Mouse (Mus musculus) E14TG2a.4 (cell line): ENCODE measurements around the gene Zc2hc1c.
"Not testable (repeated sequence)": the region's sequence is repeated elsewhere in the genome, so short reads cannot be mapped to it uniquely, and the experiment has no call there.

Experiments used
- H3K27me3 ChIP-seq: 2 replicates; pipeline ENCODE4 v1.6.1; 2014; ENCODE audit warnings: low read length, control low read depth; ENCODE audit not compliant: insufficient read depth
- H3K36me3 ChIP-seq: 2 replicates; pipeline ENCODE4 v1.6.1; 2014; ENCODE audit warnings: low read length, control low read depth; ENCODE audit not compliant: insufficient read depth
- H3K4me1 ChIP-seq: replicated peaks from 2 replicates; pipeline ENCODE4 v1.6.1; 2014; ENCODE audit warnings: low read depth, low read length, control low read depth
- H3K4me3 ChIP-seq: replicated peaks from 2 replicates; pipeline ENCODE4 v1.5.1; 2014; ENCODE audit warnings: mild to moderate bottlenecking, low read length
- H3K9me3 ChIP-seq: 2 replicates; pipeline ENCODE4 v1.6.1; 2014; ENCODE audit warnings: low read length, control low read depth
- CTCF ChIP-seq: conservative IDR thresholded peaks from 2 replicates; pipeline ENCODE4 v1.5.1; 2014; ENCODE audit warnings: low read length
- NANOG ChIP-seq: IDR thresholded peaks from 2 replicates; pipeline ENCODE4 v1.6.1; 2014; ENCODE audit warnings: borderline replicate concordance, low read length, mixed read lengths
- POU5F1 ChIP-seq: IDR thresholded peaks from 2 replicates; pipeline ENCODE4 v1.6.1; 2014; ENCODE audit warnings: low read length, borderline replicate concordance

Gene Zc2hc1c

DNA sequence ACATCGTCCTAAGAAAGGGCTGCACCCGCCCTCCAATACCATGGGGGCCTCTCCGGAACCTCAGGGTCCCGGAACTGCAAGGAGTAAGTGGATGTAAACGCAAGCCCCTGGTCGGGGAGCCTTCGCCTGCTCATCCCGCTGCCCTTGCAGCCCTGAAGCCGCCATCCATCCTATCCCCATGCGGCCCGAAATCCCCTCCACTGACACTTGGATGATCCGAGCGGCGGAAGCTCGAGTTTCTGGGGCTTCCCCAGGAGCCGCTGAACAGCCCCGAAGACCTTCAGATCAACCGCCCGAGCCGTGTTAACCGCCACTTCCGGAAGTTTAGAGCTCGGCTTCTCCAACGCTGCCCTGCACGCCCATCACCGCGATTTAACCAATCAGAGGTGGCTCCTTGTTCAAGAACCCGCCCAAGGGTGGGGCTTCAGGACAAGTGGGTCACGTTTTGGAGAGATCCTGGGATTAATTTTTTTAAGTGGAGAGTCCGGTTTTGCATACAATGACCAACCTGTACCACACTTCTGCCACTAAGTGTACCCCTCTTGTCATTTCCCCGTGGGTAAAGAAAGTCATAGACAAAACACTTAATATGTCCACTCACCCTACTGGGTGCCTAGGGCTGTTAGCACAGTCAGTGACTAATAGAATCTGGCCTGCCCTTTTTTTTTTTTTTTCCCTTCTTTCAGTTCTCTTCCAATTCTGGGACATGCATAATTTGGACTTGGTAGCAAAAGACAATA, 8.1 kb upstream of the Zc2hc1c start:
- TF ChIP-seq NANOG (no peak), POU5F1 (no peak), CTCF (no peak)
- no peaks in the 10 kb centered on the region for H3K27me3 ChIP-seq
- peaks cover 33% of the 10 kb centered on the region for H3K36me3 ChIP-seq
- peak overlapping the region; percentile 90 for H3K4me3 ChIP-seq
- no peaks in the 10 kb centered on the region for H3K9me3 ChIP-seq
- H3K4me1 ChIP-seq: peaks cover 47% of the 10 kb centered on the region

DNA sequence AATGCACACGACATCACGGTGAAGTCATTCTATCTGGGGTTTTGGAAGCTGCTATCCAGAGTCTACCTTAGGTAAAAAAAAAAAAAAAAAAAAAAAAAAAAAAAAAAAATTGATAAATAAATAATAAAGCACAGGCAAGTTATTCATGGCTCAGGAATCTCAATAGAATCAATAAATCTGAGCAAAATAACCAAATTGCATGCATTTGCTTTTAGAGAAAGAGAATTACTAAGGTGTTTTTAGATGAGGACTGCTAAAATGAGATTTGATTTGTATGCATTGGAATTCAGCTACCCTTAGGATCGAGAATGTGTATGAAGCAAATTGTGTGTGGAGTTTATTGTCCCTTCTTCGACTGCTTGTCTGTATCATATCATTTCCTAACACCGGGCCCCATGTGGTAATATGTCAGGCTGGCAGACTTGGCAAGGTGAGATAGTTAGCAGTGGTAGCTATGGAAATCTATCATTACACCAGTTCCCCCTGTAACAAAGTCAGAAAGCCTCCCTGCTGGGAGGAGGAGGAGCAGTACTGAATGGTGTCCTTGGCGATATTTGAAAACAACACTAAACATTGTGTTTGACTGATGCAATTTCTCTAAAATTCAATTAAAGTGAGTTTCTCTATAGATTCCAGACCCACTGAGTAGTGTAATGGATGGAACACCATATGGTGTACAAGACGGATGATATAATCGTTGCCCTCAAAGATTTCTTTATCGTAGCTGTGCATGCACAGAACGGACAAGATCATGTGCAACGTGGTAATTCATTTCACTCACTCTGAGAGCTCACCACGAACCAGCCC, 7.3 kb upstream of the Zc2hc1c start:
- Histone ChIP-seq H3K27me3 (0 out of 2 replicates have a peak, but pooled peaks cover under 1% of the 10 kb centered on the region), H3K4me1 (peaks cover 41% of the 10 kb centered on the region), H3K9me3 (no peaks in the 10 kb centered on the region), H3K4me3 (peak overlapping the region; percentile 90), H3K36me3 (peaks cover 28% of the 10 kb centered on the region)
- TF ChIP-seq POU5F1 (no peak), NANOG (no peak), CTCF (no peak)

DNA sequence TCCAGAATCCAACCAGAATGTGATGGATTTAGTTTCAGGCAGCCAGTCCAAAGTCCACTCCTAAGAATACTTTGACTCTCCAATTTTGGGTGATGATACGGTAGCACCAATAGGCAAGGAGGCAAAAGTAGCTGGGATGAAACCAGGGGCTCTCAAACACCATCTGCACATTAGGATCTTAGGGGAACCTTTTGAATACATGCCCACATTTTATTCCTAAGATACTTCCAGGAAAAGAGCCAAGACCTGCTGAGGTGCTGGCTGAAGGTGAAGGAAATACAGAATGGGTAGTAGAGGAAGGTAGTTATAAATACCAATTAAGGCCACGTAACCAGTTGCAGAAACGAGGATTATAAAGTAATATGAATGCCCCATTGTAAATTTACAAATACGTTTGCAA, 6.6 kb upstream of the Zc2hc1c start:
- not testable (repeated sequence) for H3K4me3 ChIP-seq, H3K27me3 ChIP-seq, H3K9me3 ChIP-seq
- H3K4me1 ChIP-seq: peaks cover 36% of the 10 kb centered on the region
- H3K36me3 ChIP-seq: peaks cover 20% of the 10 kb centered on the region

GRCm38 (mm10) chr12:85284331-85284730, 4.1 kb upstream of the Zc2hc1c start:
- Histone ChIP-seq H3K27me3 (peaks cover 10% of the 10 kb centered on the region), H3K36me3 (no peaks in the 10 kb centered on the region), H3K4me1 (peaks cover 35% of the 10 kb centered on the region), H3K4me3 (no peak overlapping the region), H3K9me3 (no peaks in the 10 kb centered on the region)
- TF ChIP-seq POU5F1 (no peak), NANOG (no peak), CTCF (no peak)

DNA sequence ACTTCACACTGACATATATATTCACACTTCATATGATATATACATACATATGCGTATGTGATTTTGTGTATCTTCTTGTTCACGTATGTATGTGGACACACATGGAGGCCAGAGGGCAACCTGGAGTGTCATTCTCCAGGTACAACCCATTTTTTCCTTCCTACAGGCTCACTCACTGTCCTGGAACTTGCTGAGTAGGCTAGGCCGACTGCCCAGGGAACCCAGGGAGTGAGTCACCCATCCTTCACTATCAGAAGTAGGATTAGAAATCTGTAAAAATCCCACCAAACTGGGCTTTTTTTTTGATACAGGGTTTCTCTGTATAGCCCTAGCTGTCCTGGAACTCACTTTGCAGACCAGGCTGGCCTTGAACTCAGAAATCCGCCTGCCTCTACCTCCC, 3.4 kb upstream of the Zc2hc1c start:
- no peak overlapping the region for H3K4me3 ChIP-seq
- H3K4me1 ChIP-seq: peaks cover 36% of the 10 kb centered on the region
- TF ChIP-seq CTCF: no peak
- no peak for TF ChIP-seq POU5F1
- TF ChIP-seq NANOG: no peak
- peaks cover 16% of the 10 kb centered on the region for H3K27me3 ChIP-seq
- H3K36me3 ChIP-seq: no peaks in the 10 kb centered on the region
- no peaks in the 10 kb centered on the region for H3K9me3 ChIP-seq

DNA sequence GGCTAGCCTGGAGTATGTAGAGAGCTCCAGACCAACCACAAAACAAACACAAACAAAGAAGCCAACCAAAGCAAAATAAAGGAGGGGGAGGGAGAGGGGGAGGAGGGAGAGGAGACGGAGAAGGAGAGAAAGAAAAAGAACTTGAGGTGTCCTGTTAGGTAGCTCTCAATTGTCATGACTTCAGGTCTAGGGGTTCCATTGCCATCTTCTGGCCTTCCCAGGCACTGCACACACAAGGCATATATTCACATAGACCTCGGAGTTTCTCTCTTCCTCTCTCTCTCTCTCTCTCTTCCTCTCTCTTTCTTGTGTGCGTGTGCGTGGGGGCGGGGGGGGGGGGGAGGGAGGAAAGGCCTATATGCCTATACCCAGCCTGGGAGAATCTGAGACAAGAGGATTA, 1.4 kb upstream of the Zc2hc1c start:
- Histone ChIP-seq H3K27me3 (peaks cover 27% of the 10 kb centered on the region), H3K4me1 (peaks cover 34% of the 10 kb centered on the region), H3K36me3 (no peaks in the 10 kb centered on the region), H3K9me3 (no peaks in the 10 kb centered on the region), H3K4me3 (no peak overlapping the region)
- TF ChIP-seq CTCF (peak; percentile 54), POU5F1 (no peak), NANOG (no peak)

- H3K4me1 ChIP-seq: peaks cover 34% of the 10 kb centered on the region
- H3K9me3 ChIP-seq: no peaks in the 10 kb centered on the region
- H3K36me3 ChIP-seq: no peaks in the 10 kb centered on the region
- TF ChIP-seq NANOG: no peak
- TF ChIP-seq POU5F1: no peak
- no peak for TF ChIP-seq CTCF
- peaks cover 27% of the 10 kb centered on the region for H3K27me3 ChIP-seq
- peak within 1 kb of the TSS; percentile 80 for H3K4me3 ChIP-seq
These were observed 444 bp upstream of the Zc2hc1c start, which contains the start of gene Acyp1 for GRCm38 (mm10) chr12:85287809-85288485. Gene Acyp1 (minus strand): TSS chr12:85288438.

- H3K4me3 ChIP-seq: peak overlapping the region; percentile 80
- H3K27me3 ChIP-seq: peaks cover 27% of the 10 kb centered on the region
- TF ChIP-seq POU5F1: no peak
- H3K36me3 ChIP-seq: no peaks in the 10 kb centered on the region
- peaks cover 7% of the 10 kb centered on the region for H3K9me3 ChIP-seq
- H3K4me1 ChIP-seq: peaks cover 34% of the 10 kb centered on the region
These were observed 988 bp downstream of the Zc2hc1c start for GRCm38 (mm10) chr12:85289157-85290000.
